Mouse (Mus musculus): ENCODE data around the gene Nav2. TPM values are rescaled to one million over a fixed set of nuclear protein-coding genes. Genes with fewer than 3 reads are reported as not detected.

Gene Nav2
- total RNA-seq, 2 experiments from 2014 or later: 26.8 to 35.3 TPM

DNA sequence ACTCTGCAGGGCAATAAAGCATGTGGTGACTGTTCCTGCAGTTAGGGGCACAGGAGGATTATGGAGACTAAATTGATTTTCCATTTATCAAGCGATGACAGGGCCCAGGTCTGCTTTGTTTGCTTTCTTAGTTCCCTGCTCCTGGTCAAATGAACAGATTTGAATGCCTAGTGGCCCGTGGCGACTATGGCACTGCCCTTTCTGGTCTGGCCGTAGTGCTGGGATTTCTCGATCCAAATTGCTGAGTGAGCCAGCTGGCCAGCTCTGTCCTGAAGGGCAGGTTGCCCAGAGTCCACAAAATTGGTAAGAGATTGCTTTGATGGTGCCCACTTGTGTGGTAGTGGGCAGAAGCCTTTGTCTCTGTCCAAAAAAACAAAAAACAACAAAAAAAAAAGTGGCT lies 21.9 kb downstream of the Nav2 start:
- DNase-seq (ENCODE audit: low spot score in 2 of 2): no peak

DNA sequence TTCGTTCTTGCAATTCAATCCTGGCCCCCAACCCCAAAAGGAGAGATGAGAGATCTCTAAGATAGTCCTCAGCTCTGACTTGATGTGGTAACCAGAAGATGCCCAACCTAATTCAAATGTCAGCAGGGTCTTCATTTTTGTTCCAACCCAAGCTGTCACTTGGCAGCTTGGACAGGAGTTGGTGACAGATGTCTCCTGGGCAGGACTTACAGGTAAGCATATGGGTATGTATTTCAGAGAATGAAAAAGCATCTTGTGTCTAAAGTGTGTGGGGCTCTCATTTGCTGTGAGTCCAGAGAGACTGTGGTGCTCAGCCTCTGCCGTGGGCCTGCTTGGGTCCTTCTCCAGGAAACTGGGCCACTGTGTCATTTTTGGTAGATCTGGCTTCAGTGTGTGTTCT lies 23.6 kb downstream of the Nav2 start:
- DNase-seq (ENCODE audit: low spot score in 2 of 2): no peak

DNA sequence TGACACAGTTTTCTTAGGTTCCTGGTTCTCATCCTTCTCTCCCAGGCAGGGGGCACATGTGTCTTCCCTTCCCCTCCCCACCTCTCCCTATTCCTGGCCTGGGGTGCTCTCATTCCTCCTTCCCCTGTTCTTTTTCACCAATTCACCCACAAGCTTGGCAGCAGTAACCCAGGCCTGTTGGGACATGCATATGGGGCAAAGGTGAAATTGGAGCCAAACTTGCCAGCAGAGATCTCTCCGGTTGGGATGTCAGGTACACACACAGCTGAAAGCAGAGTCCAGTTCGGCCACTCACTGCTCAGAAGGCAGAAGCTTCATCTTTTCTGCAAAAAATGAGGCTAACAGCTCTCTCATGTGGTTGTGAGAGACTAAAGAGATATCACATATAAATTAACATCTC lies 26.3 kb downstream of the Nav2 start:
- DNase-seq (ENCODE audit: low spot score in 2 of 2): no peak

DNA sequence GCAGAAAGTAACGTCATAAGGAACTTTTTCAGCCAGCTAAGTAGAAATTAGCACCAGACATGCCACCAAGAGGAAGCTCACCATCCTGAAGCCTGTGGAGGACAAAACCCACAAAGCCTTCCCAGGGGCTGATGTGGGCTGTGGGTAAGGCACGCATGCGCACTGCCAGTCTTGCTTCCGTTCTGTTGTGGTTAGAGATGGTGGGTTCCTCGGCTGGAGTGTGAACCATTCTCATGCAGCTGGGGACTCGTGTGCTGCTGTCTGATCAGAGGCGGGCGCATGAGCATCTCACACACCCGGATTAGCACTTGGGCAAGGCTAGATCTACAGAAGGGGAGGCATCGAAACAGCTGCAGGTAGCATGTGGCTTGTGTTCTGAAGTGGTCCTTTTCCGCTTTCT lies 29.0 kb downstream of the Nav2 start:
- no peak for DNase-seq (ENCODE audit: low spot score in 2 of 2)

DNA sequence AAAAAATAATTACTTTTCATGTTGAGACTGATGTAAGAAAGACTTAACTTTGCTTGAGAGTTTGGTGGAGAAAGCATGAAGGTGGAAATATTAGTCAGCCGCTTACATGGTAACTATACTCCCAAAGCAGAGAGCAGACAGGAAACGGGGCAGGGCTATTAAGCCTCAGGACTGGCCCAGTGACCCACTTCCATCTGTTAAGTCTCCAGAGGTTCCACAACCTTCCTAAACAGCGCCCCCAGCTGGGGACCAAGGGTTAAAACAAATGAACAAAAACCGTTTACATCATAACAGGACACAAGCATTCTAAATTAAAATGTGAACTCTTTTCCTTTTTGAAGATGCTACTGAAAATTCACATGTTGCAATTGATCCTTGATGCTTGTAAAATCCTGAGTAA lies 29.7 kb downstream of the Nav2 start:
- no peak for DNase-seq (ENCODE audit: low spot score in 2 of 2)

DNA sequence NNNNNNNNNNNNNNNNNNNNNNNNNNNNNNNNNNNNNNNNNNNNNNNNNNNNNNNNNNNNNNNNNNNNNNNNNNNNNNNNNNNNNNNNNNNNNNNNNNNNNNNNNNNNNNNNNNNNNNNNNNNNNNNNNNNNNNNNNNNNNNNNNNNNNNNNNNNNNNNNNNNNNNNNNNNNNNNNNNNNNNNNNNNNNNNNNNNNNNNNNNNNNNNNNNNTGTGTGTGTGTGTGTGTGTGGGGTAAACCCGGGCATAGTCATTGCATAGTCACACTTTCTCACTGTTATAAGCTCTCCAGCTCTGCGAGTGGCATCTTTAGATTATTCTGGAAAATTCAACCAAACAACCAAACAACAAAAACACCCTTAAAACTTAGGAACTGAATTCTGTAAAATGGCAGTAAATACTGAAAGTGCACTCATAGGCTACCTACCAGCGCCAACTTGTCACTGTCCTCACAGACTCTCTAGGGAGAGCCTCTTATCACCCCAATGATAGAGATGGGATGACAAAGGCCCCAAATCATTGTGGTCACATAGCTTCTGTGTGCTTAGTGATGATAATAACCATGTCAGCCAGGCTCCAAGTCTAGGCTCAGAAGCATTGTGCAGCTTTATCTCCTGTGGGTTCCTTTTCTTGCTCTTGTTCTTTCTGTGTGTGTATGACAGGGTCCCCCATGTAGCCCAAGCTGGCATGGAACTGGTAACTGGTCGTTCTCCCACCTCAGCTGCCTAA lies 40.0 kb downstream of the Nav2 start:
- no peak for DNase-seq (ENCODE audit: low spot score in 2 of 2)

DNA sequence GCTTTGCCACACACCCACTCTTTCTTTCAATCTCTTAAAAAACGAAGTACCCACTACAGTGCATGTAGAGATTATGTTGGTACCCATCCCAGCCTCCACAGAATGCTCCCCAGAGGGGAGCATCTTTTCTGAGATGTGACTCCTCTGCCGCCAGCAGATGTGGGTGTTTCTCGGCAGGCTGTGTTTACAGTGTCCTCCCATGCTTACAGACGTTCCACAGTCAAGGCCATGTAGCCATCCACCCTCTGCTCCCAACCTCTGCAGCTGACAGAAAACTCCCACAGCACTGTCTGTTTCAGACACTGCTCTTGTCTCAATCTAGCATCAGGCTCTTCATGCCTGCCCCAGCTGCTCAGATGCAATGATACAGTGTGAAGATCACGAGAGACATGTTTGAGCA lies 46.0 kb downstream of the Nav2 start:
- no peak for DNase-seq (ENCODE audit: low spot score in 2 of 2)

DNA sequence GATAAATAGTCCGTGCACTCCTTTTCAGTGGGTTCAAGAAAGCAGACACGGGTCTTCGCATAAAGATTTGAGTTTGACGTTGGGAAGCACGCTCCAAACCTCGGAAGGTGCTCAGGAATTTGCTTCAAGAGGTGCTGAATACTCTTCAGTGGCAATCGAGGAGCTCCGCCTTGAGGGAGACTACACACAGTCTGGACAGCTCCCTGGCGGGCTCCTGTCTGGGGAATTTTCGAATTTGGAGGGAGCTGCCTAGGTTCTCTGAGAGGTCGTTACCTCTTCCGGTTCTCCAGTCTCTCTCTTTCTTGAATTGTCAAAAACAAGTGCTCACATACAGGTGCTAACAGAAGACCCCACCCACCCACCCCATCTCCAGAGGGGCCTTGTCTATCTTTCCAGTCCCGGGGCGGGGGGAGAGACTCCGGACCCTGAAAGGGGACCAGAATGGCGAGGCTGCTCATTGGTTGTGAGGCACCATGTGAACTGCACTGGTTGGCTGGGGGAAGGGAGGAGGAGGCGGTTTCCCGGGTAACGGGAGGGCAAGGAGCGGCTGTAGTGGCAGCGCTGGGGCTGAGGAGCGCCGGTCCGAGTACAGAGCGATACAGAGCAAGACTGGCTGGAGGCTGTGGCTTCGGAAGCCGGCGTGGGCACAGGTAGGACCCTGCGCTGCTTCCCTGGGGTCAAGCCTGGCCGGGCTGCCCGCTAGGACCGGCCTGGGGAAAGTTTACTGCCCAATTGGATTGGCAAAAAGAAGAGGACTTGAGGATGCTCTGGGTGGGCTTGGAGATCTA lies 50.2 kb downstream of the Nav2 start:
- peak; percentile 13 to 38 for DNase-seq (ENCODE audit: low spot score in 2 of 2)

DNA sequence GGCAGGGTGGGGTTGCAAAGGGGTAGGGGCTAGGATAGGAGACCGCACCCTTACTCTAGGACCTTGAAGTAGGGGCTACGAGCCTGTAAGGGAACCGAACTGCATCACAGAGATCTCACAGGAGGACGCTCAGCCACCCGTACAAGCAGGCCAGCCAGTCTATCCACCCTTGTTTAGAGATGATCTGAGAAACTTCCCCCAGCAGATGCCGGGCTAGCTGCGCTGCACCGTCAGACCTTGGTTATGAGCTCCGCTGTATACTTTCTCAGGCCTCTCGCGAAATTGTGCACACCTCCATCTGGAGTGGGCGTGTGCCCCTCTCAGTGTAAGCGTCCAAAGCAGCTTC lies 50.8 kb downstream of the Nav2 start:
- no peak for DNase-seq (ENCODE audit: low spot score in 2 of 2)

DNA sequence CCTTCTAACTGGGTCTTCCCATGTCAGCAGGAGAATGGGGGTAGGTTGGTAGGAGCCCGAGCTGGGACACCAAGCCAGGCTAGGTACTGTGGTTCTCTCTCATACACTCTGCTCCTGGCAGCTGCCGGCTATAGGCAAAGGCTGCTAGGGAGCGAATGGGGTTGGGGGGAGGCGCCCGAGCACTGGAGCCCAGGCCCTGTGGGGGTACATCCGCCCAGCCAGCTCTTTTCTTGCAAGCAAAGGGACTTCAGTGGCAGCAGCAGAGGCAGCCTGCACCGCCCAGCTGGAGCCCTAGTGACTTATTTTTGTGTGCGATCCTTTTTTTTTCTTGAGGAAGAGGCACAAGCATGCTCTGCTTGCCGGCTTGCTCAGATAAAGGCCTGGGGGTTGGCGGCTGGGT lies 51.6 kb downstream of the Nav2 start:
- no peak for DNase-seq (ENCODE audit: low spot score in 2 of 2)

DNA sequence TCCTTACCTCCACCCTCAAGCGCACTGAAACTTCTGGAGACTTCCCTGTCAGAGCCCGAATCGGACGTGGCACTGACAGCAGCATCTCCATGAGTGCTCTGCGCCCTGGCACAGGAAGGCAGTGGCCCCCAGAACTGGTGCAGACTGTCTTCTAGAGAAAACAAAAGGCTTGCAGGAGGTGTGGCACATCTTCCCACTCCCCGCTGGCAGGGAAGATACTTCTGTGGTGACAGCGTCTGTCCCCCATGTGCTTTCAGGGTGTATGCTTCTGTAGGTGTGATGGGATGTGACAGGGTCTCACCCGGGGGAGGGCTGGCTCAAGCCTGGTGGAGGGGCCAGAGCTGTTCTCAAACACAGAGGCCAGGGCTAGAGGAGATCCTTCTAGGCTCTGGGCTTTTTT lies 53.0 kb downstream of the Nav2 start:
- DNase-seq (ENCODE audit: low spot score in 2 of 2): no peak

DNA sequence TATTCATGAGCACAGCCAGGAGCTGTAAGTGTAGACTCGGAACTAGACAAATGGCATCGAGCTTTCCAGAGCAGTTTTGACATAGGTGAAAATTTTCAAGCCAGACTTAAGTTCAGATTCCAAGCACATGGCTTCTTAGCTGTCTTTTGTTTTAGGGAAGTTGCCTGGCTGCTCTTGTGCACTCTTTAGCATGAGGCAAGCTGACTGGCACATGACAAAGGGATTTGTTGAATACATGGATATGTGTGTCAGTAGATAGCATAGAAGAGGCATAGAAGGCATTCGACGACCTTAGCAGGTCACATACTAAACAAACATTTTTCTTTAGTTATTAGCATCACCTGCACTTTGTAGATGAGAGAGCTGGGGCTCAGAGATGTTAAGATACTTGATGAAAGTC lies 53.4 kb downstream of the Nav2 start:
- no peak for DNase-seq (ENCODE audit: low spot score in 2 of 2)

DNA sequence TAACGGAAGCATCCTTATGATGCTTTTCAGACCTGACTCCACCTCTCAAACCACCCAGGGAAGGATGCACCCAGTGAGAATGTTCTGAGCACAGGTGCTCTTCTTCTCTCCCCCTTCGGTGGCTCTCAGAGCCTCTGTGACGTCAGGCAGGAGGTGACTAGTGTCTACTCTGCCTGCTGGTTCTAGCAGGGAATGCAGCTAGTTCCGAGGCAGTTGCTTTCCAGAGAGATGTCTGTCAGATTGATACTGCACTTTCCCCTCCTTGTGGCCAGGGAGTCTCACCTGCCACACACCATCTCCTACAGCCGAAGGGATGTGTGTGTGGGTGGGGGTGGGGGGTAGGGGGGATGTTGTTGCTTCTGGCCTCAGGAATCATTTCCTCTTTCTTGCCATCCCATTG lies 54.6 kb downstream of the Nav2 start:
- DNase-seq (ENCODE audit: low spot score in 2 of 2): no peak

DNA sequence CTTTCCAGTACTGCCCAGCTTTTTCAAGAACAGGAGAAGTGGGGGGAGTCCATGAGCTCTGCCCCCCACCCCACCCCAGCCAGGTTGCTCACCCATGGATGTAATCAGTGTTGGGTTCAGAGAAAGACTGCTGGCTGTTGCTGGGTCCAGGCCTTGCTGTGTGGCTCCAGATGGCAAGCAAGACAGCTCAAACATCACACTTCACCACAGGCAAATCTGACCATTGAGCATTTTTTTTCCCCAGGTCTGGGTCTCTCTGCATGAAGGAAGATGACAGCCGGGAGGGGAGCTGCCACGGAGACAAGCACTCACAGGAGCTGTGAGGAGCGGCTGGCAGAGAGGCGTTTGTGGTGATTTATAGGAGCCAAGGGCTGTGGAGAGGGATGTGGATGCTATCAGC lies 55.0 kb downstream of the Nav2 start:
- no peak for DNase-seq (ENCODE audit: low spot score in 2 of 2)

DNA sequence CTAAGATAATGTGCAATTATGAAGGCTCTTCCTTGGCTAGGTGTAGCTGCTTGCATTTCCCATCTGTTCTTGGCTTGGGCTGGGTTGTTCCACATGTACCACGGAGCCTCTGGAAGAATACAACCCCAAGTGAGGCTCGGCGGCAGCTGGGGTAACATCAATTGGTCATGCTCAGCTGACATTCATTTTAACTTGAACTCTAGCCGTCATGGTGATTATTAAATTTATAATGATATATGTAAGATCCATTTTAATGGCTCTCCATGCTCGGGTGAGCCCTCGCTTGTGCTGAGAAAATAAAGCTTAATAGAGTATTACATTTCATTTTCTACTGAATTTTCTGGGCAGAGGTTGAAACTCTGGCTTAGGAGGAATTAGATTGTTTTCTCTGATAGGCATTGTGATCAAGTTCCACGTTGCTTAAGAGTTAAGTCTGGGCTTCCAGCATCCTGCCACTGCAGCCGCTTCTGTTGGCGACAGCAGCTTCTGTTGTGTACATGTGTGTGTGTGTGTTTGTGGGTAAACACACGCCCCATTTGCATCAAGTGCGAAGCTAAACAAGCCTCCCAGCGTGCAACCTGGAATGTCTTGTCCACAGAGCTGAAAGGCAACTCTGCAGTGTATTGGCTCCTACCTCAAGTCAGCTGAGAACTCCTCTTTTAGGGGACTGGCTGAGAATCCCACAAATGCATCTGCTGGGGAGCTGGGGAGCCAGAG lies 57.4 kb downstream of the Nav2 start:
- no peak for DNase-seq (ENCODE audit: low spot score in 2 of 2)

DNA sequence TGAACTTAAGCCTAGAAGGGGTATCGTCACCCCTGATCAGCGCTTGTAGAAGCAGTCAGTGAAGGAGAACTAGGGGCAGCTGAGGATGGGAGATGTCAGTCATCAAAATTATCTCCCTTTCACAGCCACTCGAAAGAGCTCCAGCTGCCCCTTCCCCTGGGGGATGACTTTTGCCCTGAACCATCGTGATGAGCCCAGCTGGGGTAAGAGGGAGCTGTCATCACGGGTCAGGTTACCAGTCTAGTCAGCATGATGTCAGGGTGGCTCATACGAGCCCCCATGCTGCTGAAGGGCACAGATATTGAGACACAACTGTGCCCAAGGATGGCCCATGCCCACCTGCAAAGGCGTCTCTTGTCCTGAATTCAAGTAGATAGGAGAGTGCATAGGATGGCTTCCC lies 72.5 kb downstream of the Nav2 start:
- no peak for DNase-seq (ENCODE audit: low spot score in 2 of 2)

DNA sequence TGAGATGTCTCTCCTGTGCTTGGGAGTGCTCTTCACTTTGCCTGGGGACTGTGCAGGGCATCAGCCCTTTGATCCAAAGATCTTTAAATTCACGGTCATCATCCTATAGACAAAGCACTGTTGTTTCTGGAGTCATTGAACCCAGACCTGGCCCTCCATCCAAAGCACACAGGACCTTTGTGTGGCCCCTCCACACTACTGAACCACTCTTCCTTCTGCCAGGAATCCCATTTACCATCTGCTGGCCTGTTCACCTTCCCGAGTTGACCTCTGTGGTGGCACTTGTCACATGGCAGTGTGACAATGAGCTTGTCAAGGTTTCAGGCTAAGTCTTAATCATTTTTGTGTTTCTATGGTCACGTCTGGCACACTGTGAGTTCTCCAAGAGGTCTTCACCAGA lies 73.3 kb downstream of the Nav2 start:
- no peak for DNase-seq (ENCODE audit: low spot score in 2 of 2)

DNA sequence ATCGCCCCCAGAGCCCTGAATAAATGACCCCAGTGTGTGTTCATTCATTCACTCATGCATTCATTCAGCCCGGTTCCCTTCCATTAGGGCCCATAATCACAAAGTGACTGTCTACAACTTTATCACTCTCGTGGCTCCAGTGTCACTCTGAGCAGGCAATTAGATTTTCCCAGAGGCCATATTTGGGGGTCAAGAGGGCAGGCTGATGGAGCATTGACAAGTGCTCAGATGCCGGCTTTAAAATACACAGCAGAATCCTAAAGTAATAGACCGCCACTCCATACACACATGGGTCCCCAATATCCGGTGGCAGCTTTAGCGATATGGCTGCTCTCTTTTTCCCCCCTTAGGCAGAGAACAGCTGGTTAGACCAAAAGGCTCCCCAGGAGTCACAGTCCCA lies 74.1 kb downstream of the Nav2 start:
- DNase-seq (ENCODE audit: low spot score in 2 of 2): no peak

DNA sequence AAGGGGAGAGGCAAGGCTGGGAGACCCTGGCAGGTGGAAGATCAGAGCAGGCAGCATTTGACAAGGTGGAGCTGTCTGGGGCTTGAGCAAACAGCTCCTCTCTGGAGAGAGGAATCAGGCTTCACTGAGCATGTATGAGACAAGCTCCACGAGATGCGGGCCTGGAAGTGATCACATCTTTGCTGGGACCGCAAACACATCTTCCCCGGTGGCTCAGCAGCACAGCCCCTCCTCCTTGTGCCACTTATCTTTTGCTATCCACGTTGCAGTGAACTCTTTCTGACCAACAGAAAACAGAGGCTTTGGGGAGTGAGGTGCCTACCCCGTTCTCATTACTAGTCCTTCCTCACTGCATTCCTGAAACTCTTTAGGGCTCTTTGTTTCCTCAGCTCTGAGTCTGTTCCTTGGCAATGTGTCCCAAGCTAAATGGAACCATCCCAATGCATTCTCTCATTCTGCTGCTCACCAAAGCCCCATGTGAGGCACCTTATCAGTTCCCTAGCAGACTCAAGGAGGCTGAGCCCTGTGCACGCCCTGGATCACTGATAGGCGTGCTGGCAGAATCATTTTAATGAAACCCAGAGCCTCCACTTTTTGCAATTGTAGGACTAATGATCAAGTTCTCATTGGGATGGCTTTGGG lies 83.5 kb downstream of the Nav2 start:
- DNase-seq (ENCODE audit: low spot score in 2 of 2): no peak

DNA sequence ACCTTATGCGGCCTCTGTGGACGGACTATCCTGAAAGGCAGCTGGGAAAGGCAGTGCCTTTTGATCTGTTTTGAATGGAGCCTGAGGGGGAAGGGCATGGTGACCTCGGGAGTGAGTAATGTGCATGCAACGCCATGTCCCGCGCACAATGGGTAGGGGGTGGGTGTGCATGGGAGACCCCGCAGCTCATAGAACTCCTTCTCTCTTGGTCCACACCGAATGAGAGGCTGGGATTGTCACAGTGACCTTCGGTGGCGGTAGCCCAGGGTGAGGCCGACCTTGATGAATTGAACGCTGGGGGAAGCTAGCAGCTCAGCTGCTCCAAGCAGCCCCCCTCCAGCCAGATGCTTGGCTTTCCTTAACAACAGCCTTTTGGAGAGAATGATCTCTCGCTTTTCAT lies 86.7 kb downstream of the Nav2 start:
- DNase-seq (ENCODE audit: low spot score in 2 of 2): no peak

DNA sequence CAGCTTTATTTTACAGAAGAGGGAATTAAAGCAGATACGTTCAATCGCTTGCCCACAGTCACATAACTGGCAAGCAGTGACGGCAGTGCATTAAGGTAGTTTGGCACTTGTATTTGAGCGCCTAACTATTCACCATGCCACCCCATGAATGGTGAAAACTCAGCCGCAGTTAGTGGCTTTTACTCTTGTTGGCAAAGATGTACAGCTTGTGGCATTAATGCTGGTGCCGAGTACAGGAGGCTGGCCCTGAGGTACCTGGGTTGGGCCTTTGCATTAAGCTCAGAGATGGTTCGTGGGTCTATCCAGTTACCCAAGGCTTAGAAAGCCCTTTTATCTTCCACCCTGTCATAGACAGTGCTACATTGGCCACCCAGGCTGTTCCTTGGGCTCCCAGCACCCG lies 87.2 kb downstream of the Nav2 start:
- DNase-seq (ENCODE audit: low spot score in 2 of 2): no peak

DNA sequence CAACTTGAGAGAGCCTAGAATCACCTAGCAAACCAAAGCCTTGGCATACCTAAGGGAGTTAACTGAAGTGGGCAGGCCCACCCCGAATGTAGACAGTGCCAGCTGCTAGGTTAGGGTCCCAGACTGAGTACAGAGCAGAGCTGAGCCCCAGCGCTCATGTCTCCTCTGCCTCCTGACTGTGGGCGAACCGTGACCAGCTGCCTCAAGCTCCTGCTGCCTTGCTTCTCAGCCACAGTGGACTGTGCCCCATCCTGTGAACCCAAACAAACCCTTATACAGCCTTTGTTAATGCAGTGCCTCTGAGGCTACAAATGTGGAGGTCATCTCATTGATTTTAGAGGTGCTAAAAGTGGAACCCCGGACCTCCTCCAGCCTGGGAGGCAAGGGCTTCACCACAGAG lies 88.3 kb downstream of the Nav2 start:
- DNase-seq (ENCODE audit: low spot score in 2 of 2): no peak
